Mouse (Mus musculus): ENCODE measurements around the gene Ankmy2.

Ankmy2 gene

GRCm38 (mm10) chr12:36157638-36158308 lies 859 bp downstream of the Ankmy2 start, which contains the start of gene Bzw2:
Gene Bzw2, minus strand, starts transcription at chr12:36158080.
- peak; percentile 85 for DNase-seq (ENCODE audit: low read depth)

- no peak for DNase-seq (ENCODE audit: low read depth)
Observed at GRCm38 (mm10) chr12:36164126-36164791, 7.3 kb downstream of the Ankmy2 start.

- DNase-seq (ENCODE audit: low read depth), result no peak
Observed at GRCm38 (mm10) chr12:36165299-36165698, 8.4 kb downstream of the Ankmy2 start.

- no peak for DNase-seq (ENCODE audit: low read depth)
Observed at GRCm38 (mm10) chr12:36177227-36177626, 20.3 kb downstream of the Ankmy2 start.

- no peak for DNase-seq (ENCODE audit: low read depth)
Observed at GRCm38 (mm10) chr12:36182570-36182969, 25.7 kb downstream of the Ankmy2 start.

- DNase-seq (ENCODE audit: low read depth), result no peak
Observed at GRCm38 (mm10) chr12:36187081-36187480, 30.2 kb downstream of the Ankmy2 start.

GRCm38 (mm10) chr12:36189610-36190009 lies 32.7 kb downstream of the Ankmy2 start:
- DNase-seq (ENCODE audit: low read depth), result no peak

- peak; percentile 32 for DNase-seq (ENCODE audit: low read depth)
Observed at GRCm38 (mm10) chr12:36190343-36190742, 33.4 kb downstream of the Ankmy2 start.

- DNase-seq (ENCODE audit: low read depth), result no peak
Observed at GRCm38 (mm10) chr12:36194976-36195375, 38.1 kb downstream of the Ankmy2 start.

- DNase-seq (ENCODE audit: low read depth), result peak; percentile 40
Observed at GRCm38 (mm10) chr12:36205579-36206119, 48.7 kb downstream of the Ankmy2 start.

- no peak for DNase-seq (ENCODE audit: low read depth)
Observed at GRCm38 (mm10) chr12:36207072-36207799, 50.3 kb downstream of the Ankmy2 start.

- DNase-seq (ENCODE audit: low read depth), result no peak
Observed at GRCm38 (mm10) chr12:36207800-36208148, 50.9 kb downstream of the Ankmy2 start.

- DNase-seq (ENCODE audit: low read depth), result peak; percentile 29
Observed at GRCm38 (mm10) chr12:36208456-36208855, 51.5 kb downstream of the Ankmy2 start.

GRCm38 (mm10) chr12:36210096-36210495 lies 53.2 kb downstream of the Ankmy2 start:
- no peak for DNase-seq (ENCODE audit: low read depth)

- no peak for DNase-seq (ENCODE audit: low read depth)
Observed at GRCm38 (mm10) chr12:36214389-36215148, 57.7 kb downstream of the Ankmy2 start.

- peak; percentile 85 for DNase-seq (ENCODE audit: low read depth)
Observed at GRCm38 (mm10) chr12:36215149-36215480, 58.2 kb downstream of the Ankmy2 start.

GRCm38 (mm10) chr12:36216230-36216629 lies 59.3 kb downstream of the Ankmy2 start:
- DNase-seq (ENCODE audit: low read depth), result no peak

GRCm38 (mm10) chr12:36216905-36217304 lies 60.0 kb downstream of the Ankmy2 start:
- peak; percentile 59 for DNase-seq (ENCODE audit: low read depth)

GRCm38 (mm10) chr12:36224392-36224791 lies 67.5 kb downstream of the Ankmy2 start:
- DNase-seq (ENCODE audit: low read depth), result no peak

GRCm38 (mm10) chr12:36231386-36231785 lies 74.5 kb downstream of the Ankmy2 start:
- no peak for DNase-seq (ENCODE audit: low read depth)

GRCm38 (mm10) chr12:36241171-36241570 lies 84.3 kb downstream of the Ankmy2 start:
- DNase-seq (ENCODE audit: low read depth), result no peak

Data from naive thymus-derived CD4-positive, alpha-beta T cell, adult 2 months (primary cell).